Mouse (Mus musculus) heart, embryonic 12.5 days (tissue): Measurements from ENCODE around the gene Mxd3. TPM values are rescaled to one million over a fixed set of nuclear protein-coding genes. Genes with fewer than 3 reads are reported as not detected.
A peak's percentile ranks its signal among the peaks of the same experiment; 100 is the strongest.

Source experiments
- ATAC-seq: fragments of 200-750 bp; cut with Nextera tagmentation; 2 replicates; pipeline ENCODE4 v1.8.0; 2017; ENCODE audit warnings: moderate TSS enrichment, moderate library complexity; ENCODE audit not compliant: insufficient number of reproducible peaks, low FRiP score
- H3K27ac ChIP-seq: fragments of 300-500 bp; sonication (generic); 2 replicates; pipeline ENCODE4 v1.5.1; 2016; ENCODE audit warnings: mild to moderate bottlenecking, moderate library complexity; ENCODE audit not compliant: poor library complexity, severe bottlenecking
- H3K27me3 ChIP-seq: fragments of 300-500 bp; sonication (generic); replicated peaks from 2 replicates; pipeline ENCODE4 v1.6.1; 2016; ENCODE audit warnings: mild to moderate bottlenecking, moderate library complexity
- H3K36me3 ChIP-seq: fragments of 300-500 bp; sonication (generic); 2 replicates; pipeline ENCODE4 v1.6.1; 2016; ENCODE audit warnings: mild to moderate bottlenecking, moderate library complexity
- H3K4me1 ChIP-seq: fragments of 300-500 bp; sonication (generic); replicated peaks from 2 replicates; pipeline ENCODE4 v1.6.1; 2016; ENCODE audit warnings: mild to moderate bottlenecking
- H3K4me2 ChIP-seq: fragments of 300-500 bp; sonication (generic); 2 replicates; pipeline ENCODE4 v1.6.1; 2016; ENCODE audit warnings: mild to moderate bottlenecking, moderate library complexity
- H3K4me3 ChIP-seq: fragments of 300-500 bp; sonication (generic); 2 replicates; pipeline ENCODE4 v1.5.1; 2016; ENCODE audit warnings: mild to moderate bottlenecking
- H3K9ac ChIP-seq: fragments of 300-500 bp; sonication (generic); 2 replicates; pipeline ENCODE4 v1.6.1; 2016; ENCODE audit warnings: mild to moderate bottlenecking, moderate library complexity
- H3K9me3 ChIP-seq: fragments of 300-500 bp; sonication (generic); replicated peaks from 2 replicates; pipeline ENCODE4 v1.6.1; 2016; ENCODE audit warnings: mild to moderate bottlenecking, moderate library complexity
- WGBS: fragments of 180-500 bp; shearing (Covaris S2); methylation state at CpG from one replicate; pipeline ENCODE4 v1.1.7; 2016; 5-methylcytosine and 5-hydroxymethylcytosine counted together
- polyA plus RNA-seq: library from polyadenylated mRNA; unstranded; fragments of >200 nt; fragmentation: Nextera tagmentation; extraction: Ambion mirVana; gene quantifications from 2 replicates; pipeline ENCODE4 v1.2.1, GENCODE M21; 2016

Gene Mxd3
- polyA plus RNA-seq, 1 experiment from 2014 or later = 14.7 TPM

- Histone ChIP-seq H3K27ac (peak overlapping the region; percentile 77), H3K4me2 (peak overlapping the region; percentile 95), H3K4me1 (peaks cover 21% of the 10 kb centered on the region), H3K36me3 (peaks cover 36% of the 10 kb centered on the region), H3K4me3 (peak overlapping the region; percentile 95), H3K9ac (peak overlapping the region; percentile 87), H3K9me3 (no peaks in the 10 kb centered on the region), H3K27me3 (no peaks in the 10 kb centered on the region)
- 1% methylated on average over 32 of the region's 32 CpGs for WGBS
- peak; percentile 64 for ATAC-seq
These were observed 32.4 kb upstream of the Mxd3 start for GRCm38 (mm10) chr13:55361974-55362452.

DNA sequence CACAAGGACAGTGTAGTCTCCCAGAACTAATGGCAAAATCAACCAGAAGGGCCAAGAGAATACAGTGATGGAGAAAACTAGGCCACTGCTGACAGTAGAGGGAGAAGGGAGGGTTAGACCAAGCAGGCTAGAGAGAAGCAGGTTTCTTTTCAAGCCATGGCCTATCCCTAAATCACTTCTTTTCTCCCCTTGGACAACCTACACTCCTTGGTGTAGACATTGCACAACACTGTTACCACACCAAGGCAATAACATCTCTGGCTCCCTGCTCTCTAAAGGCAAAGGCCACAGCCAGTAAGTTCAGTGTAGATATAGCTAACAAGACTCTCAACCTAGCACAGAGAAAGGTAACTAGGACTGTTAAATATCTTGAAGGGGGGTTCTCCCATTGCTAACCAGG is 31.5 kb upstream of the Mxd3 start:
- ATAC-seq = no peak

DNA sequence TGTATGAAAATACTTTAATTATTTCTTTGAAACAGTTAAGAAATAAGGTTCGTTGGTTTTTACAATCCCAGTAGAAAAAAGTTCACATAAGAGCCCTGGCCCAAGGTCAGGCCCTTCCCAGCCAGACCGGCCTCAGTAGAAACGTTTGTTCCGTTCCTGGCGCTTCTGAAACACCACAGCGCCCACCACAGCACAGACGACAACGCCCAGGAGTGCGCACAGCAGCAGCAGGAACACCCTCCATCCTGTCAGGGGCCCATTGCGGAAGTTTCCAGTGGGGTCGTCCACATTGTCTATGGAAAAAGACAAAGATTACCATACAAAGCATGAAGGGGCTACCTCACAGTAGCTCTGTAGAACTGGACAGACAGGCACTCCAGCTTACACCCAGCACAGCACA is 17.1 kb upstream of the Mxd3 start:
- H3K4me1 ChIP-seq = no peaks in the 10 kb centered on the region
- no peaks in the 10 kb centered on the region for H3K9me3 ChIP-seq
- 78% methylated on average over 11 of the region's 11 CpGs for WGBS
- no peak overlapping the region for H3K4me3 ChIP-seq
- H3K27me3 ChIP-seq = no peaks in the 10 kb centered on the region
- peaks cover 72% of the 10 kb centered on the region for H3K36me3 ChIP-seq
- ATAC-seq = 0 out of 2 replicates have a peak, but pooled peaks have one; percentile 15
- 0 out of 2 replicates have a peak overlapping the region, but pooled peaks have one; percentile 10 for H3K27ac ChIP-seq
- H3K9ac ChIP-seq = no peak overlapping the region
- H3K4me2 ChIP-seq = no peak overlapping the region

More for the DNA sequence above, 31.5 kb upstream of the Mxd3 start:
- H3K27ac ChIP-seq = no peak overlapping the region
- H3K9me3 ChIP-seq = no peaks in the 10 kb centered on the region
- H3K4me3 ChIP-seq = peak overlapping the region; percentile 95
- H3K4me2 ChIP-seq = peak overlapping the region; percentile 95
- no peaks in the 10 kb centered on the region for H3K27me3 ChIP-seq
- H3K4me1 ChIP-seq = peaks cover 21% of the 10 kb centered on the region
- peaks cover 45% of the 10 kb centered on the region for H3K36me3 ChIP-seq
- peak overlapping the region; percentile 87; the same call in 1 of the 2 replicates for H3K9ac ChIP-seq

DNA sequence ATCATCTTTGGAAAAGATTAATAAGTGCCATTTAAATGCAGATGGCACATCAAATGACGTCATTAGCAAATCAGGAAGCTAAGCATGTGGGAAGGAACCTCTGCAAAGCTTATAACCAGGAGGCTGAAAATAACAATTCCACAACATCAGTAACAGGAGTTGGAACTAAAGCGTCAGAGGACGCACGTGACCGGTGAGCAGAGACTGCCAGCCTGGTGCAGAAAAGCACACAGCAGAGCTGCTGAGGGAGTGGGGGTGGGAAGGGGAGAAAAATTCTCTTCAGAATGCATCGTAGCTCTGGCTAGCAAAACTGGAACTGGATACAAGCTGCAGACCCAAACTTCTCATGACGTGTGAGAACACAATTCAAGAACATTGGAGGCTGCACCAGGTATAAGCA is 14.7 kb upstream of the Mxd3 start:
- Histone ChIP-seq H3K27me3 (0 out of 2 replicates have a peak, but pooled peaks cover 3% of the 10 kb centered on the region), H3K4me1 (no peaks in the 10 kb centered on the region), H3K4me2 (no peak overlapping the region), H3K9ac (no peak overlapping the region), H3K9me3 (no peaks in the 10 kb centered on the region), H3K36me3 (peaks cover 50% of the 10 kb centered on the region), H3K27ac (no peak overlapping the region), H3K4me3 (no peak overlapping the region)
- WGBS = 86% methylated on average over 7 of the region's 7 CpGs
- no peak for ATAC-seq

DNA sequence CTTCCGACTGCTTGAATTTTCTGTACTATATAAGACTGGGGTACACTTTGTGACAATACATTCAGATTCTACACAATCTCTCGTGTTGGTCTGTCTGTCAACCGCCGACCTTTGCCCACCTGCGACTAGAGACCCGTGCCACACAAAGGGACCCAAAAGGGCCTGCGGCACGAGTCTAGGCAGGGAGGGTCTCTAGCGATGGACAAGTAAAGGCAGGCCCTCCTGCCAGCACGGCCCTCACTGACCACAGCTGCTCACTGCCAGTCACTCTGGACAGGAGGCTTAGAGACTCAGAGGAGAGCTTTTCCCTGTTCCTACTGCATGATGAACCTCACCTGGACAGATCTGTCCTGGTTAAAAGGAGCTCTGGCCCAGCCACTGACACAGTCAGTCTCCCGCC is 12.8 kb upstream of the Mxd3 start:
- Histone ChIP-seq H3K4me1 (peaks cover 3% of the 10 kb centered on the region; the same call in 1 of the 2 replicates), H3K27me3 (0 out of 2 replicates have a peak, but pooled peaks cover 3% of the 10 kb centered on the region), H3K9ac (no peak overlapping the region), H3K36me3 (peaks cover 33% of the 10 kb centered on the region), H3K4me3 (no peak overlapping the region), H3K4me2 (no peak overlapping the region), H3K9me3 (no peaks in the 10 kb centered on the region), H3K27ac (no peak overlapping the region)
- WGBS = 34% methylated on average over 11 of the region's 11 CpGs
- no peak for ATAC-seq

- Histone ChIP-seq H3K27me3 (0 out of 2 replicates have a peak, but pooled peaks cover 3% of the 10 kb centered on the region), H3K4me1 (peaks cover 3% of the 10 kb centered on the region; the same call in 1 of the 2 replicates), H3K36me3 (peaks cover under 1% of the 10 kb centered on the region), H3K27ac (no peak overlapping the region), H3K9me3 (no peaks in the 10 kb centered on the region), H3K4me2 (no peak overlapping the region), H3K9ac (no peak overlapping the region), H3K4me3 (no peak overlapping the region)
- WGBS = 40% methylated on average over 2 of the region's 2 CpGs
- 0 out of 2 replicates have a peak, but pooled peaks have one; percentile 30 for ATAC-seq
These were observed 9.6 kb upstream of the Mxd3 start for GRCm38 (mm10) chr13:55339259-55339658.

DNA sequence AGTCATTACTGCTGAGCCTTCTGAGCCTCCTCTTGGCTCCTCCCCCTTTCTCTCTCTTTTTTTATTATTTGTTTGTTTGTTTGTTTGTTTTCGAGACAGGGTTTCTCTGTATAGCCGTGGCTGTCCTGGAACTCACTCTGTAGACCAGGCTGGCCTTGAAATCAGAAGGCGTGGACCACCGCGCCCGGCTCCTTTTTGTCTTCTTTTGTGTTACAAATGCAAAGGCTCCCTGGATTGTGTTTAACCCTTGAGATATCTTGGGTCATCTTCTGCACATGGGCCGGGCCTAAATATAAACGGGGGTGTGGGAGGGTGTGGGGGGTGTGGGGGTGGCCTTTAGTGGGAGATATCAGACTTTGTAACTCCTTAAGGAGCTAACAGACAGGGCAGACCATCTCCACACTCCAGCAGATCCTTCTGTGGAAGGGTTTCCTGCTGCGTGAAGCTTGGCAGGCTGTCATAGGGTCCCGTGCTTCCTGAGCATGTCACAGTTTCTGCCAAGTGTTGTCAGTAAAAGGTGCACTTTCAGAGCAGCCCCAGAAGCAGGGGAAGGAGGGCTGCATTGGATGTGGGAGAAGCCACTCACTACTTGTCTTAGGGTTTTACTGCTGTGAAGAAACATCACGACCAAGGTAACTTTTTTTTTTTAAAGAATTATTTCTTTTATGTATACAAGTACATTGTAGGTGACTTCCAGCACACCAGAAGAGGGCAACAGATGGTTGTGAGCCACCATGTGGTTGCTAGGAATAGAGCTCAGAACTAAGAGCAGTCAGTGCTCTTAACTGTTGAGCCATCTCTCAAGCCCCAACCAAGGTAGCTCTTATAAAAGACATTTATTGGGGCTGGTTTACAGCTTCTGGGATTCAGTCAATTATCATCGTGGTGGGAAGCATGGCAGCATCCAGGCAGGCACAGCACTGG is 8.8 kb upstream of the Mxd3 start:
- ATAC-seq = peak; percentile 45; the same call in 1 of the 2 replicates

GRCm38 (mm10) chr13:55337341-55337975 is 7.8 kb upstream of the Mxd3 start:
- Histone ChIP-seq H3K27ac (no peak overlapping the region), H3K4me1 (peaks cover 3% of the 10 kb centered on the region; the same call in 1 of the 2 replicates), H3K9me3 (no peaks in the 10 kb centered on the region), H3K36me3 (no peaks in the 10 kb centered on the region), H3K27me3 (0 out of 2 replicates have a peak, but pooled peaks cover 3% of the 10 kb centered on the region), H3K9ac (no peak overlapping the region), H3K4me3 (no peak overlapping the region), H3K4me2 (no peak overlapping the region)
- 67% methylated on average over 10 of the region's 10 CpGs for WGBS
- no peak for ATAC-seq

More for the DNA sequence above, 8.8 kb upstream of the Mxd3 start:
- Histone ChIP-seq H3K4me2 (no peak overlapping the region), H3K4me3 (no peak overlapping the region), H3K27ac (no peak overlapping the region), H3K27me3 (0 out of 2 replicates have a peak, but pooled peaks cover 3% of the 10 kb centered on the region), H3K9me3 (no peaks in the 10 kb centered on the region), H3K9ac (no peak overlapping the region), H3K4me1 (peaks cover 3% of the 10 kb centered on the region; the same call in 1 of the 2 replicates), H3K36me3 (no peaks in the 10 kb centered on the region; the same call in 1 of the 2 replicates)
- WGBS = 61% methylated on average over 12 of the region's 12 CpGs

GRCm38 (mm10) chr13:55335701-55336100 is 6.1 kb upstream of the Mxd3 start:
- ATAC-seq = no peak
- no peak overlapping the region for H3K4me2 ChIP-seq
- no peak overlapping the region for H3K9ac ChIP-seq
- H3K9me3 ChIP-seq = no peaks in the 10 kb centered on the region
- no peaks in the 10 kb centered on the region for H3K27me3 ChIP-seq
- WGBS = 79% methylated on average over 4 of the region's 4 CpGs
- H3K4me3 ChIP-seq = no peak overlapping the region
- no peak overlapping the region for H3K27ac ChIP-seq
- no peaks in the 10 kb centered on the region for H3K36me3 ChIP-seq
- peaks cover 7% of the 10 kb centered on the region for H3K4me1 ChIP-seq

GRCm38 (mm10) chr13:55332331-55332730 is 2.7 kb upstream of the Mxd3 start:
- Histone ChIP-seq H3K4me2 (no peak overlapping the region), H3K9me3 (no peaks in the 10 kb centered on the region), H3K9ac (no peak overlapping the region), H3K4me3 (no peak overlapping the region), H3K36me3 (no peaks in the 10 kb centered on the region), H3K27ac (no peak overlapping the region), H3K4me1 (peaks cover 33% of the 10 kb centered on the region), H3K27me3 (no peaks in the 10 kb centered on the region)
- no peak for ATAC-seq
- 72% methylated on average over 3 of the region's 3 CpGs for WGBS
